Mouse (Mus musculus): ENCODE measurements around the gene Il20ra. TPM values are rescaled to one million over a fixed set of nuclear protein-coding genes. Genes with fewer than 3 reads are reported as not detected.

Il20ra gene
- 0.19 TPM in 1 of 2 replicates, not detected in the other for polyA plus RNA-seq (2012; ENCODE audit: insufficient read depth, low replicate concordance)

DNA sequence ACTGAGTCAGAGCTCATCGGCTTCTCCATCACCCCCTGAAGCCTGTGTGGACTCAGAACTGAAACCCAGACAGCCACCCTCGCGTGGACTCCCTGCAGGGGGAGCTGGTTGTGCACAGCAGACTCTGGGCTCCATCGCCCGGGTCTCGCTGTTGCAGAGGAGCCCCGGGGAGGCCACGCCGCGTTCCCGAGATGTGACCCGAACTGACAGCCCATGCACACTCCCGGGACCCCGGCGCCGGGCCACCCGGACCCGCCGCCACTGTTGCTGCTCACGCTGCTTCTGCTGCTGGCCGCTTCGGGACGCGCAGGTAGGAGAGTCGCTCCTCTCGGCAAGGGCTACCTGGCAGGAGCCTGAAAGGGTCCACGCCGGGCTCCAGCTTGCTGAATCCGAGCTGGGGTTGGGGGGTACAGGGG is at the start of gene Il20ra:
TSS of gene Il20ra (plus strand) at position 150 of the 416 bp plus-strand sequence.
- Histone ChIP-seq H3K4me1 (peaks cover 59% of the 10 kb centered on the region), H3K27me3 (replicated peaks) (peaks cover 2% of the 10 kb centered on the region), H3K4me3 (replicated peaks) (peak within 1 kb of the TSS; percentile 92), H3K36me3 (replicated peaks; ENCODE audit: low read length) (no peaks in the 10 kb centered on the region), H3K9me3 (no peaks in the 10 kb centered on the region)
- TF ChIP-seq GATA1 (IDR thresholded peaks at IDR 0.05; ENCODE audit: borderline replicate concordance, low read length): no peak
- no peak for TF ChIP-seq FLI1 (IDR thresholded peaks at IDR 0.05; ENCODE audit: low read length)

DNA sequence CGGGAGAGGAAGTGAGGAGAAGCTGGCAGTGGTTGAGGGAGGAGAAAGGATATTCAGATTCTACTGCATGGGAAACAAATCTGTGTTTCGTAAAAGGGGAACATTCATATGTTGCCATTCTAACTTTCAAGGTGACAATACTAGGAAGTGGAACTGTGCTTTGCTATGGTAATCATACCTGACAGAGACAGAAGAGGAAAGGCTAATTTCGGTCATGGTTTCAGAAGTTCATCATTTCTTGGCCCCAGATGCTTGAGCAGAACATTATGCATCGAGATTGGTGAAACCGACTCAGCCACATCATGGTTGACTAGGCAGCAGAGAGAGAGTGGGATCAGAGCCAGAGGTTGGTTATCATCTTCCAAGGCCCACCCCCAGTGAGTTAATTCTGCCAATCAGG is 43.4 kb upstream of the Il20ra start:
- TF ChIP-seq GATA1 (IDR thresholded peaks at IDR 0.05; ENCODE audit: borderline replicate concordance, low read length): no peak
- no peak for TF ChIP-seq FLI1 (IDR thresholded peaks at IDR 0.05; ENCODE audit: low read length)
- Histone ChIP-seq H3K27me3 (replicated peaks) (no peaks in the 10 kb centered on the region), H3K4me3 (replicated peaks) (no peak overlapping the region), H3K36me3 (replicated peaks; ENCODE audit: low read length) (no peaks in the 10 kb centered on the region), H3K9me3 (peaks cover 3% of the 10 kb centered on the region; the same call in 1 of the 2 replicates), H3K4me1 (peaks cover 43% of the 10 kb centered on the region)

DNA sequence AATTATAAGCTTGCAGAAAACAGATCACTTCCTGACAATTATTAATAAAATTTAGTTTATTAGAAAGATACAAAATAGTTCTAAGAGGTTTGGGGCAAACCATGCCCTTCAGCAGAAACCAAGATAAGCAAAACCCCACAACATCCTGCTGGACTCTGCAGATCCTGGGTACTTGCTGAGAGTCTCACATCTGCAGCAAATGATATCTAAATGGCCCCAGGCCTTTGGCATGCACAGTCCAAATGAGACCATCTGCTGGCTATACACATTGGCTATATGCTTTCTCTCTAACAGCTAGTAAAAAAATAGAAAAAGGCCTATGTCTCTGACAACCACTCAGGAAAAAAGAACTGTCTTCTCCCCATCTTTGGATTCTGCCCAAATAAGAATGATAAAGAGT is 40.4 kb upstream of the Il20ra start:
- Histone ChIP-seq H3K4me1 (peaks cover 47% of the 10 kb centered on the region), H3K4me3 (replicated peaks) (no peak overlapping the region), H3K27me3 (replicated peaks) (no peaks in the 10 kb centered on the region), H3K9me3 (0 out of 2 replicates have a peak, but pooled peaks cover 3% of the 10 kb centered on the region), H3K36me3 (replicated peaks; ENCODE audit: low read length) (no peaks in the 10 kb centered on the region)
- TF ChIP-seq FLI1 (IDR thresholded peaks at IDR 0.05; ENCODE audit: low read length): no peak
- TF ChIP-seq GATA1 (IDR thresholded peaks at IDR 0.05; ENCODE audit: borderline replicate concordance, low read length): peak; percentile 9; the same call in 1 of the 3 replicates

DNA sequence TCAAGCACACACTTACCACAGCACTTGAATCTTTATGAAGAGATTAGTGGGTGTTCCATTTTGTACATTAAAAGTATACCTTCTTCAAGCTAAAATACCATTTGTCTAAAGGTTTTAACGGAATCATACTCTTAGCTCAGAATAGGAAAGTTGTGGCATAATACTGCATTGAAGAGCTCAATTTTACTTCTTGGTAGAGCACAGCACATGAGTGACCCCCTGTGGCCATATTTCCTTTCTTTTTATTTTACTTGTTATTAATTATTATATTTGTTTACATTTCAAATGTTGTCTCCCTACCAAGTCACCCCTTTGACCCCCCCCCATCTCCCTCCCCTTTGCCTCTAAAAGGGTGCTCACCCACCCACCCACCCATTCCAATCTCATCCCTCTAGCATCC is 39.2 kb upstream of the Il20ra start:
- Histone ChIP-seq H3K9me3 (peaks cover 5% of the 10 kb centered on the region), H3K4me3 (replicated peaks) (no peak overlapping the region), H3K27me3 (replicated peaks) (no peaks in the 10 kb centered on the region), H3K36me3 (replicated peaks; ENCODE audit: low read length) (peaks cover 2% of the 10 kb centered on the region), H3K4me1 (peaks cover 45% of the 10 kb centered on the region)
- no peak for TF ChIP-seq FLI1 (IDR thresholded peaks at IDR 0.05; ENCODE audit: low read length)
- no peak for TF ChIP-seq GATA1 (IDR thresholded peaks at IDR 0.05; ENCODE audit: borderline replicate concordance, low read length)

DNA sequence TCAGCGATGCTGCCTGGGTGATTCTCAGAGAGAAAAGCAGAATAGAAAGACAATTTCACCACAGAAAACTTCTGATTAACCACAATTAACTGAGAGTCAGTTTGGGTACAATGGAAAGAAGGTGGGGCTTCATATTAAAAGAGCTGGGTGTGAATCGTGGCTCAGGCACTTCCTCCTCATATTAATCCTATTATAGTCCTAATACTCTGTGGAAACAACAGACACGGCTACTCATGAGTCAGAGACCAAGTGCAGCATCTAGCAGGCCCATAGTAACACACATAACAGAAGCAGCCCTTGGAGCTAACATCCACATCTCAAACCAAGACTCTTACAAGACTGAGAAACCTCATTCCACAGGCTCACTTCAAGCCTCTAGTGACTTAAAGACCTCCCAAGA is 24.7 kb upstream of the Il20ra start:
- H3K4me3 ChIP-seq (replicated peaks): no peak overlapping the region
- H3K9me3 ChIP-seq: peaks cover 18% of the 10 kb centered on the region
- H3K27me3 ChIP-seq (replicated peaks): no peaks in the 10 kb centered on the region
- no peaks in the 10 kb centered on the region for H3K36me3 ChIP-seq (replicated peaks; ENCODE audit: low read length)
- TF ChIP-seq GATA1 (IDR thresholded peaks at IDR 0.05; ENCODE audit: borderline replicate concordance, low read length): no peak
- no peak for TF ChIP-seq FLI1 (IDR thresholded peaks at IDR 0.05; ENCODE audit: low read length)
- H3K4me1 ChIP-seq: peaks cover 17% of the 10 kb centered on the region

DNA sequence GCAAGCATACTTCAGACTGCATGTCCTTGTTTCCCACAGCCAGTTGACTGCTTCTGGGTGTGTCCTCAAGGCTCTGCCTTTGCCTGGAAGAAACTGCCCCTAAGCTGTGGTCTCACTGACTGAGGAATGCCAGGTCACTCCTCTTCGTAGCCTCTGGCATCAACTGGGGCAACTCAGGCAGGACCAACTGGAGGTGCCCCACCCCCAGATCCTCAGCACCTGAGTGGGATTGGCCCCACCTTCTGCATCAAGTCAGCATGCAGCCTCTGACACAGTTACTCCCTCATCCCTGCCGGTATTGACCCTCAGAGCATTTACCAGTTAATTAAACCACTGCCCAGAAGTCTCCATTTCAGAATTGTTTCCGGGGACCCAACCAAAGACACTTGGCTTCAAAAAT is 21.1 kb upstream of the Il20ra start:
- H3K4me1 ChIP-seq: peaks cover 38% of the 10 kb centered on the region
- no peaks in the 10 kb centered on the region for H3K36me3 ChIP-seq (replicated peaks; ENCODE audit: low read length)
- H3K9me3 ChIP-seq: no peaks in the 10 kb centered on the region
- peaks cover 1% of the 10 kb centered on the region for H3K27me3 ChIP-seq (replicated peaks)
- TF ChIP-seq FLI1 (IDR thresholded peaks at IDR 0.05; ENCODE audit: low read length) (no peak), GATA1 (IDR thresholded peaks at IDR 0.05; ENCODE audit: borderline replicate concordance, low read length) (no peak)
- peak overlapping the region; percentile 23 for H3K4me3 ChIP-seq (replicated peaks)

DNA sequence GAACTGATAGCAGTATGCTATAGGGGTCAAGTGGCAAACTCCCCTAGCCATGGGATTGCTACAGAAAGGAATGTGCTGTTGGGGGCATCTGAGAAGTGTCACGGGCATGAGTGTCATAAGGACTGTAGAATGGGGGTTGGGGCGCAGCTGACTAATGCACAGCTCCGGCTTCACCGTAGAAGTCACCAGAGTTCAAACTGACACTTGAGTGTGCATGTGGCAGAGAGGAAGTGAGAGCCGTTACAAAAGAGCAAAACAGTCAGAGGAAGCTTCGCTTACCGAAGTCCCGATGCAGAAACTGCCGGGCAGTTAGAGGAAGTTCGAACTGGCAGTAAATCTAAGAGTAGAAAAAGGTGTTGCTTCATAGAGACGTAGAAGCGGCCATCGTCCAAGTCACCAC is 20.6 kb upstream of the Il20ra start:
- TF ChIP-seq FLI1 (IDR thresholded peaks at IDR 0.05; ENCODE audit: low read length): no peak
- no peak for TF ChIP-seq GATA1 (IDR thresholded peaks at IDR 0.05; ENCODE audit: borderline replicate concordance, low read length)
- H3K4me1 ChIP-seq: peaks cover 38% of the 10 kb centered on the region
- H3K4me3 ChIP-seq (replicated peaks): peak overlapping the region; percentile 82
- no peaks in the 10 kb centered on the region for H3K36me3 ChIP-seq (replicated peaks; ENCODE audit: low read length)
- peaks cover 1% of the 10 kb centered on the region for H3K27me3 ChIP-seq (replicated peaks)
- H3K9me3 ChIP-seq: no peaks in the 10 kb centered on the region

DNA sequence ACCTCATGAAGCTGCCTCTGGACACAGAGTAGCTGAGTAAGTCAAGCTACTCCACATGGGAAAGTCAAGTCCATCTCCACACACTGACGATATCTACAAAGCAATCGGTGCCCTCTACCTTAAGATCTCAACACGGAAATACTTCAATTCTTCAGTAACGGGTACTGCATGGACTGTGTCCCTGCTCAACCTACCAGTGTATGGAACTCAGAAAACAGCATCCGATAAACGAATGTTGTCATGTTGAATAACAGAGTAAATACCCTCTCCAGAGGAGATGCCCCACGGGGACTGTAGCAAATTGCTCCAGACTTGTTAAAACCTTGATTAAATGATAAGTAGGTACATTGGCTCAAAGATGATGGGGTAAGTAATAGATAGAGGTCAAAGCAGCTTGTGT is 20.0 kb upstream of the Il20ra start:
- Histone ChIP-seq H3K36me3 (replicated peaks; ENCODE audit: low read length) (no peaks in the 10 kb centered on the region), H3K4me1 (peaks cover 38% of the 10 kb centered on the region), H3K9me3 (no peaks in the 10 kb centered on the region), H3K27me3 (replicated peaks) (peaks cover 1% of the 10 kb centered on the region), H3K4me3 (replicated peaks) (peak overlapping the region; percentile 82)
- no peak for TF ChIP-seq GATA1 (IDR thresholded peaks at IDR 0.05; ENCODE audit: borderline replicate concordance, low read length)

DNA sequence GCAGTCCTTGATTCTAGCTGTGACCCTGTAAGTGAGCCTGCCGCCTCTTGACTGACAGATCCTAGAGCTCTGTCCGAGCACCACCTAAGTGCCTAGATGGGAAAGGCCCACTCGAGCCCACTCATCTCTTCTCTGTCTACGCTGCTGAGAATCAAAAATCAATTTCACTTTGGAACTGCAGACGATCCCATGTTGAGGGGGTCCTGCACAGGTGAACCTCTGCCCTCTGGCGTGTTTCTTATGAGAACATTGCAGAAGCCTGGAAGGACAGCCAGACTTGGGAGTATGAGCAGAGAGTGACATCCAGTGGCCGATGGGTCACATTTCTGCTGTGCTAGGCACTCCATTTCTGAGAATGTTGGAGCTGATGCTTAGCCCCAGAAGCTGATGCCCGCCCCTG is 19.4 kb upstream of the Il20ra start:
- H3K4me1 ChIP-seq: peaks cover 38% of the 10 kb centered on the region
- no peak for TF ChIP-seq GATA1 (IDR thresholded peaks at IDR 0.05; ENCODE audit: borderline replicate concordance, low read length)
- TF ChIP-seq FLI1 (IDR thresholded peaks at IDR 0.05; ENCODE audit: low read length): no peak
- H3K27me3 ChIP-seq (replicated peaks): peaks cover 1% of the 10 kb centered on the region
- no peaks in the 10 kb centered on the region for H3K9me3 ChIP-seq
- peak overlapping the region; percentile 71 for H3K4me3 ChIP-seq (replicated peaks)
- no peaks in the 10 kb centered on the region for H3K36me3 ChIP-seq (replicated peaks; ENCODE audit: low read length)

DNA sequence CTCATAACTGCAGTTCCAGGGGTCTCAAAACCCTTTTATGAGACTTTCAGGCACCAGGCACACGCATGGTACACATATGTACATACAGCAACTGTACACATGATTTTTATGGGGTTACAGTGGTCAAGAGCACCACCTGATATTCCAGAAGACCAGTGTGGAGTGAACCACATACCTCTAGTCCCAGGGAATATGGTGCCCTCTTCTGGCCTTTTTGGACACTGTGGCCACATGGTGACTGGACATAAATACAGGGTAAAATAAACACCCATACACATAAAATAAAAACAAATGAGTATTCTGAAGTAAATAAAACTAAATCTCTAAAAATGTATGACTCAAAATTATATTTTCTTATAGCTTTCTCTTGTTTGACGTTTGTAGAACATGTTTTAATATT is 18.7 kb upstream of the Il20ra start:
- H3K4me1 ChIP-seq: peaks cover 38% of the 10 kb centered on the region
- TF ChIP-seq GATA1 (IDR thresholded peaks at IDR 0.05; ENCODE audit: borderline replicate concordance, low read length): no peak
- no peak for TF ChIP-seq FLI1 (IDR thresholded peaks at IDR 0.05; ENCODE audit: low read length)
- no peaks in the 10 kb centered on the region for H3K9me3 ChIP-seq
- H3K36me3 ChIP-seq (replicated peaks; ENCODE audit: low read length): no peaks in the 10 kb centered on the region
- H3K27me3 ChIP-seq (replicated peaks): peaks cover 1% of the 10 kb centered on the region
- no peak overlapping the region for H3K4me3 ChIP-seq (replicated peaks)

DNA sequence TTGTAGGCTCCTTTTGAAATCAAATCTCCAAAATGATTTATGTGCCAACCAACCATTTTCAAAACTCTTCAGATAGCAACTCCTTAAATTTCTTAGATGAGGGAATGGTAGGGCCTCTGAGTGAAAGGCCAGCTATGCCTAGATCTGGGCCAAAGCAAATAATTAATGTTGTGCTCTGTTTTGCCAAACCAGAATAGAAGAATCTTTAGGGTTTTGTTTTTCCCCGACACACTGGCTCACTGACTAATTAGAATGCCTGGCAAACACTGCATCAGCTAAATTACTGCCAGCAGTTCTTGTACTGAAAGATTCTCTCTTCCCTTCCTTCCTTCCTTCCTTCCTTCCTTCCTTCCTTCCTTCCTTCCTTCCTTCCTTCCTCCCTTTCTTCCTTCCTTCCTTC is 13.0 kb upstream of the Il20ra start:
- Histone ChIP-seq H3K4me3 (replicated peaks) (no peak overlapping the region), H3K4me1 (peaks cover 19% of the 10 kb centered on the region), H3K36me3 (replicated peaks; ENCODE audit: low read length) (no peaks in the 10 kb centered on the region), H3K27me3 (replicated peaks) (peaks cover 1% of the 10 kb centered on the region), H3K9me3 (no peaks in the 10 kb centered on the region)
- TF ChIP-seq FLI1 (IDR thresholded peaks at IDR 0.05; ENCODE audit: low read length) (no peak), GATA1 (IDR thresholded peaks at IDR 0.05; ENCODE audit: borderline replicate concordance, low read length) (no peak)

Measured in megakaryocyte, embryonic 14.5 days (primary cell).